Mouse (Mus musculus) hindbrain, embryonic 10.5 days (tissue): ENCODE measurements around the gene Zmym3. TPM values are rescaled to one million over a fixed set of nuclear protein-coding genes. Genes with fewer than 3 reads are reported as not detected.

Experiments
- DNase-seq: peaks from one replicate; pipeline ENCODE4 v3.0.0-alpha.2; 2017; ENCODE audit warnings: low spot score
- H3K27ac ChIP-seq: fragments of 300-500 bp; sonication (generic); 2 replicates; pipeline ENCODE4 v1.5.1; 2016; ENCODE audit warnings: mild to moderate bottlenecking, moderate library complexity
- H3K27me3 ChIP-seq: fragments of 300-500 bp; sonication (generic); 2 replicates; pipeline ENCODE4 v1.6.1; 2016; ENCODE audit warnings: mild to moderate bottlenecking; ENCODE audit not compliant: poor library complexity, insufficient read depth, severe bottlenecking
- H3K36me3 ChIP-seq: fragments of 300-500 bp; sonication (generic); 2 replicates; pipeline ENCODE4 v1.6.1; 2016; ENCODE audit warnings: mild to moderate bottlenecking, moderate library complexity
- H3K4me1 ChIP-seq: fragments of 300-500 bp; sonication (generic); replicated peaks from 2 replicates; pipeline ENCODE4 v1.6.1; 2016; ENCODE audit warnings: mild to moderate bottlenecking
- H3K4me3 ChIP-seq: fragments of 300-500 bp; sonication (generic); 2 replicates; pipeline ENCODE4 v1.5.1; 2016; ENCODE audit warnings: mild to moderate bottlenecking, moderate library complexity
- H3K9me3 ChIP-seq: fragments of 300-500 bp; sonication (generic); 2 replicates; pipeline ENCODE4 v1.6.1; 2016; ENCODE audit warnings: mild to moderate bottlenecking, moderate library complexity
- WGBS: fragments of 180-500 bp; shearing (Covaris S2); methylation state at CpG from one replicate; pipeline ENCODE4 v1.1.7; 2016; 5-methylcytosine and 5-hydroxymethylcytosine counted together
- polyA plus RNA-seq: library from polyadenylated mRNA; unstranded; fragments of >200 nt; fragmentation: Nextera tagmentation; extraction: Ambion mirVana; gene quantifications from 2 replicates; pipeline ENCODE4 v1.2.1, GENCODE M21; 2016

The Zmym3 gene
- polyA plus RNA-seq: 21.4 and 22.0 TPM in 2 replicates

DNA sequence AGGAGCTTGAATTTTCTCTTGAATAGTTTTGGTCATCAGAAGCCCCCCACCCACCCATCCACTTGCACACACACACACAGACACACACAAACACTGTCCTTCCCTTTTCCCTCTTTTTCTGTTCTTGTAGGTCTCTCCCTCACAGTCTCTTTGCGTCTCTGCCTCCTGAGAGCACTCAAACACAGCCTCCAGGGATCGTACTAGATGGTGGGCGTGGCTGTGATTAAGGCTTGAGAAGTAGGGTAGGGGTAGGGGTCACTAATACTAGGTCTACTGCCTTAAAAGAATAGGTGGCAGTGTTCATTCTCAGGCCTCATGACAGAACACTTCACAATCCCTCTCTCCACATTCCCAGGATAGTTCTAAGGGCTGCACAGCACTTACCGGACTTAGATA lies at the start of gene Zmym3:
Gene Zmym3 (minus strand): TSS at position 150 of the 396 bp plus-strand sequence.
- 21% methylated on average over 4 of the region's 4 CpGs for WGBS
- Histone ChIP-seq H3K9me3 (no peaks in the 10 kb centered on the region), H3K36me3 (peaks cover 11% of the 10 kb centered on the region), H3K27ac (peak within 1 kb of the TSS; percentile 86), H3K27me3 (peaks cover 26% of the 10 kb centered on the region), H3K4me1 (peaks cover 22% of the 10 kb centered on the region), H3K4me3 (peak within 1 kb of the TSS; percentile 65)
- no peak for DNase-seq

- Histone ChIP-seq H3K36me3 (peaks cover 81% of the 10 kb centered on the region), H3K27ac (no peak overlapping the region), H3K4me1 (no peaks in the 10 kb centered on the region), H3K27me3 (peaks cover 12% of the 10 kb centered on the region; the same call in 1 of the 2 replicates), H3K9me3 (no peaks in the 10 kb centered on the region), H3K4me3 (no peak overlapping the region)
- DNase-seq: no peak
- 86% methylated on average over 3 of the region's 3 CpGs for WGBS
Observed at GRCm38 (mm10) chrX:101451591-101451990, 30.9 kb upstream of the Zmym3 start.

DNA sequence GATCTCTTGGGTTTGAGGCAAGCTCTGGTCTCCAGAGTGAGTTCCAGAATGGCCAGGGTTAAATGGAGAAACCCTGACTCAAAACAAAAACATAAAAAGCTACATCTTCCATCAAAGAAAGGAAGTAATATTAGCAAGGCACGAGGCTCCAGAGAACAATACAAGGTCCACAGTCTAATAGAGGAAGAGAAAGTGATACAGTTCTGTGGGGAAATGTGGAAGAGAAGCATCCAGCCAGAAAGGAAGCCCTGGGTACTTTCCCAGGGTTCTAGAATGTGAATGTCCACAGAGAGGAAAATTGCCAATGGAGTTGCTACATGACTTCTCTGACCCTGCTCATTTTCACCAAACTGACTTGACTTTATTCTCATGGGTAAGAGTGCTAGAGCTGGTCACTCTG lies 30.5 kb upstream of the Zmym3 start:
- Histone ChIP-seq H3K27me3 (peaks cover 12% of the 10 kb centered on the region; the same call in 1 of the 2 replicates), H3K9me3 (no peaks in the 10 kb centered on the region), H3K4me1 (no peaks in the 10 kb centered on the region), H3K27ac (no peak overlapping the region), H3K36me3 (peaks cover 86% of the 10 kb centered on the region), H3K4me3 (no peak overlapping the region)
- 82% methylated on average over 1 of the region's 1 CpGs for WGBS
- no peak for DNase-seq

GRCm38 (mm10) chrX:101448886-101449475 lies 28.3 kb upstream of the Zmym3 start, which contains the start of gene Itgb1bp2:
TSS of gene Itgb1bp2 (plus strand) at chrX:101449088.
- no peaks in the 10 kb centered on the region for H3K4me1 ChIP-seq
- no peaks in the 10 kb centered on the region for H3K9me3 ChIP-seq
- H3K4me3 ChIP-seq: no peak within 1 kb of the TSS
- DNase-seq: no peak
- 71% methylated on average over 4 of the region's 4 CpGs for WGBS
- peaks cover 12% of the 10 kb centered on the region; the same call in 1 of the 2 replicates for H3K27me3 ChIP-seq
- no peak within 1 kb of the TSS for H3K27ac ChIP-seq
- H3K36me3 ChIP-seq: peaks cover 93% of the 10 kb centered on the region

- peak overlapping the region; percentile 70 for H3K4me3 ChIP-seq
- H3K36me3 ChIP-seq: peaks cover 33% of the 10 kb centered on the region
- no peaks in the 10 kb centered on the region for H3K9me3 ChIP-seq
- H3K27me3 ChIP-seq: 0 out of 2 replicates have a peak, but pooled peaks cover 4% of the 10 kb centered on the region
- DNase-seq: no peak
- H3K4me1 ChIP-seq: no peaks in the 10 kb centered on the region
- WGBS: 21% methylated on average over 14 of the region's 14 CpGs
- H3K27ac ChIP-seq: peak overlapping the region; percentile 98
Observed at GRCm38 (mm10) chrX:101429976-101430375, 9.3 kb upstream of the Zmym3 start.

DNA sequence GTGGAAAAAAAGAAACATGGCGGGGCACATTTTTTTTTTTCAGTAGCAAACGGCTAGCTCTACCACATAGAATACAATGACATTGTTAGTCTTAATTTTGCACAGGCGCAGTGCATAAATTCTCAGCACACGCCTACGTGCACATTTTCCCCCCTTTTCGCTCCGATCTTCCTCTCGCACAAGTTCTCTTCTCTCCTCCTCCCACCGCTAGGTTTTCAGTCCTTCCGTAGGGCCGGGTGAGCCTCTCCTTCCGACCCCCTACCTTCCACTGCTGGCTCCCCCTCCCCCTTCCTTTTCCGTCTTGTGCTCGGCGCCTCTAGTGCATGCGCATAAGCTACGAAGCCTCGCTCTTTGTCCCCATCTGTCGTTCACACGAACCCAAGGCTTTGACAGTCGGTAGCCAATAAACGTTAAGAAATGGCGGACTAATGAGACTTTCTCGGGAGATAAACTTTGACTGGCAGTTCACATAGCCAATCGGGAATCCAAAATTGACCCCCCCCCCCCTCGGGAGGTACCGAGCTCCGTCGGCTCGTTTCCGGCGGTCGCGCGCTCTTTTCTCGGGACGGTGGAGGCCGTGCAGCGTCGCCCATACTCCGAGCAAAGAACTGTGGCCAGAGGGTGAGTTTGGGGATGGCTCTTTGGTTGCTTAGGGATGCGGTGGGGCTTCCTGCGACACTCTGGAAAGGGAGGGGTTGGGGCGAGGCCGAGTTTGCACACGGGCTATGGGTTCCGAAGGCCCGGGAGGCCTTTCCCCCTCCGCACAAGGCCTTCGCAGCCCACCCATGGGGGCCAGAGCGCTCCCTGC lies 8.7 kb upstream of the Zmym3 start, which contains the start of gene Nono:
Gene Nono (plus strand): TSS at position 177 of the 808 bp plus-strand sequence.
- Histone ChIP-seq H3K27me3 (0 out of 2 replicates have a peak, but pooled peaks cover 4% of the 10 kb centered on the region), H3K9me3 (no peaks in the 10 kb centered on the region), H3K4me3 (peak within 1 kb of the TSS; percentile 70), H3K27ac (peak within 1 kb of the TSS; percentile 98), H3K4me1 (no peaks in the 10 kb centered on the region), H3K36me3 (peaks cover 28% of the 10 kb centered on the region)
- peak; percentile 87 for DNase-seq
- WGBS: 18% methylated on average over 51 of the region's 51 CpGs

GRCm38 (mm10) chrX:101428785-101429141 lies 8.1 kb upstream of the Zmym3 start:
- Histone ChIP-seq H3K27me3 (0 out of 2 replicates have a peak, but pooled peaks cover 4% of the 10 kb centered on the region), H3K36me3 (peaks cover 24% of the 10 kb centered on the region), H3K4me1 (no peaks in the 10 kb centered on the region), H3K4me3 (peak overlapping the region; percentile 70), H3K9me3 (no peaks in the 10 kb centered on the region), H3K27ac (peak overlapping the region; percentile 98)
- peak; percentile 18 for DNase-seq
- 30% methylated on average over 7 of the region's 7 CpGs for WGBS

- 3% methylated on average over 1 of the region's 1 CpGs for WGBS
- Histone ChIP-seq H3K36me3 (peaks cover 18% of the 10 kb centered on the region), H3K4me1 (no peaks in the 10 kb centered on the region), H3K27ac (no peak overlapping the region), H3K4me3 (no peak overlapping the region), H3K9me3 (no peaks in the 10 kb centered on the region), H3K27me3 (0 out of 2 replicates have a peak, but pooled peaks cover 4% of the 10 kb centered on the region)
- peak; percentile 7 for DNase-seq
Observed at GRCm38 (mm10) chrX:101427774-101428173, 7.1 kb upstream of the Zmym3 start.

GRCm38 (mm10) chrX:101423462-101423861 lies 2.8 kb upstream of the Zmym3 start:
- no peak overlapping the region for H3K4me3 ChIP-seq
- no peak for DNase-seq
- no peaks in the 10 kb centered on the region for H3K9me3 ChIP-seq
- H3K27ac ChIP-seq: no peak overlapping the region
- no peaks in the 10 kb centered on the region for H3K36me3 ChIP-seq
- H3K27me3 ChIP-seq: peaks cover 13% of the 10 kb centered on the region
- 84% methylated on average over 2 of the region's 2 CpGs for WGBS
- H3K4me1 ChIP-seq: peaks cover 15% of the 10 kb centered on the region

GRCm38 (mm10) chrX:101419725-101420699 lies 637 bp downstream of the Zmym3 start:
- peak; percentile 86 for DNase-seq
- Histone ChIP-seq H3K36me3 (peaks cover 18% of the 10 kb centered on the region), H3K4me3 (peak overlapping the region; percentile 65), H3K27ac (peak overlapping the region; percentile 86), H3K9me3 (no peaks in the 10 kb centered on the region), H3K27me3 (peaks cover 29% of the 10 kb centered on the region), H3K4me1 (peaks cover 22% of the 10 kb centered on the region)
- 13% methylated on average over 54 of the region's 54 CpGs for WGBS

GRCm38 (mm10) chrX:101418946-101419724 lies 1.5 kb downstream of the Zmym3 start:
- Histone ChIP-seq H3K27me3 (peaks cover 29% of the 10 kb centered on the region), H3K9me3 (no peaks in the 10 kb centered on the region), H3K4me3 (peak overlapping the region; percentile 65), H3K4me1 (peaks cover 22% of the 10 kb centered on the region), H3K36me3 (peaks cover 25% of the 10 kb centered on the region), H3K27ac (peak overlapping the region; percentile 86)
- WGBS: 20% methylated on average over 36 of the region's 36 CpGs
- DNase-seq: peak; percentile 21
